Mouse (Mus musculus) heart, embryonic 12.5 days (tissue): ENCODE data around the gene Ppp2r2c. TPM values are rescaled to one million over a fixed set of nuclear protein-coding genes. Genes with fewer than 3 reads are reported as not detected.

Source experiments
- ATAC-seq: fragments of 200-750 bp; cut with Nextera tagmentation; 2 replicates; pipeline ENCODE4 v1.8.0; 2017; ENCODE audit warnings: moderate TSS enrichment, moderate library complexity; ENCODE audit not compliant: insufficient number of reproducible peaks, low FRiP score
- H3K27ac ChIP-seq: fragments of 300-500 bp; sonication (generic); 2 replicates; pipeline ENCODE4 v1.5.1; 2016; ENCODE audit warnings: mild to moderate bottlenecking, moderate library complexity; ENCODE audit not compliant: poor library complexity, severe bottlenecking
- H3K27me3 ChIP-seq: fragments of 300-500 bp; sonication (generic); replicated peaks from 2 replicates; pipeline ENCODE4 v1.6.1; 2016; ENCODE audit warnings: mild to moderate bottlenecking, moderate library complexity
- H3K36me3 ChIP-seq: fragments of 300-500 bp; sonication (generic); 2 replicates; pipeline ENCODE4 v1.6.1; 2016; ENCODE audit warnings: mild to moderate bottlenecking, moderate library complexity
- H3K4me1 ChIP-seq: fragments of 300-500 bp; sonication (generic); replicated peaks from 2 replicates; pipeline ENCODE4 v1.6.1; 2016; ENCODE audit warnings: mild to moderate bottlenecking
- H3K4me2 ChIP-seq: fragments of 300-500 bp; sonication (generic); 2 replicates; pipeline ENCODE4 v1.6.1; 2016; ENCODE audit warnings: mild to moderate bottlenecking, moderate library complexity
- H3K4me3 ChIP-seq: fragments of 300-500 bp; sonication (generic); 2 replicates; pipeline ENCODE4 v1.5.1; 2016; ENCODE audit warnings: mild to moderate bottlenecking
- H3K9ac ChIP-seq: fragments of 300-500 bp; sonication (generic); 2 replicates; pipeline ENCODE4 v1.6.1; 2016; ENCODE audit warnings: mild to moderate bottlenecking, moderate library complexity
- H3K9me3 ChIP-seq: fragments of 300-500 bp; sonication (generic); replicated peaks from 2 replicates; pipeline ENCODE4 v1.6.1; 2016; ENCODE audit warnings: mild to moderate bottlenecking, moderate library complexity
- WGBS: fragments of 180-500 bp; shearing (Covaris S2); methylation state at CpG from one replicate; pipeline ENCODE4 v1.1.7; 2016; 5-methylcytosine and 5-hydroxymethylcytosine counted together
- polyA plus RNA-seq: library from polyadenylated mRNA; unstranded; fragments of >200 nt; fragmentation: Nextera tagmentation; extraction: Ambion mirVana; gene quantifications from 2 replicates; pipeline ENCODE4 v1.2.1, GENCODE M21; 2016

The Ppp2r2c gene
- polyA plus RNA-seq, 1 experiment from 2014 or later: 0.14 TPM

DNA sequence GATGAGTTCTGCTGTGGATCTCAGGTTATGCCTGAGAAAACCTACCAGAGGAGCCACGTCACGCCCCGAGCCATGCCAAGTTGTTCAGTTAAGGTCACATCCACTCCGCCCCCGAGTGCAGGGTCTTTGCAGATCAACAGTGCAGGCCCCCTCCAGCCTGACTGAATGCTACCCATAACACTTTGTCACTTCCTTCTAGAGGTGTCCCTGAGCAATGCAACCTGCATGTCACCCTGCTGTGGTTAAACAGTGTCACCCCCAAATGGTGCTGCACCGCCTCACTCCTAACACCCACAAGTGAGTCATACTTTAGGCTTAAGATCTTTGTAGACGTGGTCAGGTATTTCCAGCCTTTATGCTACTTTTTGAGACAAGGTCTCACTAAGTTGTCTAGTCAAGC, 28.2 kb upstream of the Ppp2r2c start:
- WGBS: 69% methylated on average over 7 of the region's 7 CpGs
- no peak overlapping the region for H3K9ac ChIP-seq
- H3K27ac ChIP-seq: no peak overlapping the region
- H3K4me2 ChIP-seq: no peak overlapping the region
- H3K9me3 ChIP-seq: 0 out of 2 replicates have a peak, but pooled peaks cover 5% of the 10 kb centered on the region
- H3K27me3 ChIP-seq: peaks cover 11% of the 10 kb centered on the region; the same call in 1 of the 2 replicates
- H3K4me3 ChIP-seq: no peak overlapping the region
- H3K36me3 ChIP-seq: no peaks in the 10 kb centered on the region
- no peaks in the 10 kb centered on the region for H3K4me1 ChIP-seq
- ATAC-seq: no peak

DNA sequence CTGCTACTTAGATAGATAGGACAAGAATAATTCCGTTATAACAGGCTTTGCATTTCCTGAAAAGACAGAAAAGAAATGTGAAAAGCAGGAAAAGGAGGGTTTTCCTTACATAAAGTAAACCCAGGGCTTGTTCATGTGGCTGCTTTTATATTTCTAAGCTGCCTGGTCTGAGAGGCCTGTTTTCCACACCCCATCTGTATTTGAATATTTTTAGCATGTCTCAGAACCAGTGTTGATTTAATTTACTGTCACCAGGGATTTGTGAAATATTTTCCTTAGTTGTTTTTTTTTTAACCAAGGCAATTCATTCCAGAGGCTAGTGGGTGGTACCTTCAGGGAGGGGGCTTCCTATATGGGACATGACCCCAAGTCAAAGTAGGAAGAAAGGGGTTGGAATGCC, 26.6 kb upstream of the Ppp2r2c start:
- H3K36me3 ChIP-seq: no peaks in the 10 kb centered on the region
- WGBS: 41% methylated on average over 1 of the region's 1 CpGs
- 0 out of 2 replicates have a peak, but pooled peaks cover 7% of the 10 kb centered on the region for H3K27me3 ChIP-seq
- H3K4me3 ChIP-seq: no peak overlapping the region
- no peak for ATAC-seq
- no peak overlapping the region for H3K9ac ChIP-seq
- no peak overlapping the region for H3K4me2 ChIP-seq
- no peak overlapping the region for H3K27ac ChIP-seq
- H3K4me1 ChIP-seq: no peaks in the 10 kb centered on the region
- 0 out of 2 replicates have a peak, but pooled peaks cover 5% of the 10 kb centered on the region for H3K9me3 ChIP-seq

DNA sequence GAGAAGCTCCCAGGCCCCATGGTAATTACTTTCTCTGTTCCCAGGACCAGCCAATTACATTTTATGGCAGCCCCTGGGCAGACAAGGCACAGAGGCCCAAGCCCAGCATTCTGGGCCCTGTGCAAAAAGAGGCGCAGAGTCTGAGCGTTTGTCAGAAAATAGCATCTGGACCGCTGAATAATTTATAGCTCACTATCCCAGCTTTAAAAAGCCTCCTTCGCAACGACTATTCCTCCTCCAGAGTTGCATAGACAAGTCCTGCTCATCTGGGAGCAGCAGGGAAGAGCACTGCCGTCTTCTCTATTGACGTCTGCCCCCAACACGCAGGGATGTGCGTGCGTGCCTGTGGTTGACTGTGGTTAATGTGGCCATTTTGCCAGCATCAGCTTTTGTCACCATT, 23.8 kb upstream of the Ppp2r2c start:
- H3K27me3 ChIP-seq: no peaks in the 10 kb centered on the region
- H3K4me3 ChIP-seq: no peak overlapping the region
- H3K4me1 ChIP-seq: no peaks in the 10 kb centered on the region
- H3K27ac ChIP-seq: no peak overlapping the region
- H3K4me2 ChIP-seq: no peak overlapping the region
- no peaks in the 10 kb centered on the region for H3K36me3 ChIP-seq
- peaks cover 8% of the 10 kb centered on the region; the same call in 1 of the 2 replicates for H3K9me3 ChIP-seq
- H3K9ac ChIP-seq: no peak overlapping the region
- WGBS: 88% methylated on average over 10 of the region's 10 CpGs
- ATAC-seq: no peak

DNA sequence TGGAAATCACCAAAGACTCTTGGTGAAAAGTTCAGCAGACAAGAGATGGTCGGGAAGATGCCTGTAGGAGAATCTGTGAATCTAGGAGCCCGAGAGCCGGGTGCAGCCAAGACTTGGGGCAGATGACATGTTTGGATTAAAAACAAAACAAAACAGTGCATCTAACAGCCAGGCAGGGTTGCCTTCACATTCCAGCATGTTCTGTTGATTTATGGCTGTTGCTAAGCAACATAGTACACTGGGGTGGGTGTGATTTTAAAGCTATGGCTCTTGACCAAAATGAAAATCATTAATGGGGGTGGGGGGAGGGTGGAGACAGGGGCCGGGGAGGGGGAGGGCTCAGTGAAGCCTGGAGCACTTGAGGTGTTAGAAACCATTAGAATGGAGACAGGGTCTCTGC, 16.7 kb upstream of the Ppp2r2c start:
- no peaks in the 10 kb centered on the region for H3K36me3 ChIP-seq

DNA sequence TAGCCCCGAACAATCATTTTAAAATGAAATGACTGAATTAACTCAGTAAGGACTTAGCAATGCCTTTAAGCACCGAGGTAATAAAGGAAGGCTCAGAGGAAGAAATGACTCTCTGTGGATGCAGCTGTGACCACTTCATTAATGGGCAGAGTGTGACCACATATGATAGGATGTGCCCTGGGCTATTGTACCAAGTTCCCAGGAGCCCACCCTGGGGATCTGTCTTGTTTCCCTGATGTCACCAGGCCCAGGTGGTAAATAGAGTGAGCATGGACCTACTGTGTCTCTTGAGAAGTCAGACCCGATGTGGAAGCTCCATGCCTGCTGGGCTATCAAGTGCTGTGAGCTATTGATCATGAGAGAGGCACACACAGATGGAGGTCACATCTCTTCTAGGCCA, 13.1 kb upstream of the Ppp2r2c start:
- Histone ChIP-seq H3K4me1 (no peaks in the 10 kb centered on the region), H3K4me3 (no peak overlapping the region), H3K36me3 (no peaks in the 10 kb centered on the region), H3K27me3 (peaks cover 26% of the 10 kb centered on the region; the same call in 1 of the 2 replicates), H3K4me2 (no peak overlapping the region), H3K9me3 (no peaks in the 10 kb centered on the region), H3K9ac (no peak overlapping the region), H3K27ac (no peak overlapping the region)
- WGBS: 82% methylated on average over 3 of the region's 3 CpGs
- no peak for ATAC-seq

More for the DNA sequence above, 16.7 kb upstream of the Ppp2r2c start:
- H3K9ac ChIP-seq: no peak overlapping the region
- H3K4me2 ChIP-seq: no peak overlapping the region
- H3K27me3 ChIP-seq: peaks cover 13% of the 10 kb centered on the region; the same call in 1 of the 2 replicates
- no peak for ATAC-seq
- no peak overlapping the region for H3K4me3 ChIP-seq
- H3K4me1 ChIP-seq: no peaks in the 10 kb centered on the region
- 70% methylated on average over 4 of the region's 4 CpGs for WGBS
- no peak overlapping the region for H3K27ac ChIP-seq
- H3K9me3 ChIP-seq: peaks cover 3% of the 10 kb centered on the region; the same call in 1 of the 2 replicates

DNA sequence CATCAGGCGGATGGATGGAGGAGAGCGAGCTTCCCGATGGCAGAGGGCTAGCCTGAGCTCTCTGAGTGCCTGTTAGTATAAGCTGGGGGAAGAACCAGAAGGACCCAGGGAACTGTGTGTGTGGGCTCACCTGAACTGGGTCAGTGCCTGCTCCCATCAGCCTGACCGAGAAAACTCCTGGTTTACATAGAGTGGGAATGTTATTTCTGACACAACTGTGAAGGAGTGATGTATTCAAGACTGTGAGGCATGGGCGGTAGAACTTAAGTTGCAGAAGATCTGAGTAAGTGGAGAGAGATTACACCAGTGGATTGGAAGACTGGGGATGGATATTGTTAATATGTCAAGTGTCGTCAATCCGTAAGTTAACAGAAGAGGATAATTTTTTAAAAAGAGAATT, 11.8 kb upstream of the Ppp2r2c start:
- WGBS: 85% methylated on average over 7 of the region's 7 CpGs
- H3K4me3 ChIP-seq: no peak overlapping the region
- no peak for ATAC-seq
- no peaks in the 10 kb centered on the region for H3K4me1 ChIP-seq
- H3K27ac ChIP-seq: no peak overlapping the region
- 0 out of 2 replicates have a peak, but pooled peaks cover 3% of the 10 kb centered on the region for H3K9me3 ChIP-seq
- H3K9ac ChIP-seq: no peak overlapping the region
- H3K27me3 ChIP-seq: peaks cover 23% of the 10 kb centered on the region; the same call in 1 of the 2 replicates
- H3K36me3 ChIP-seq: no peaks in the 10 kb centered on the region
- no peak overlapping the region for H3K4me2 ChIP-seq

DNA sequence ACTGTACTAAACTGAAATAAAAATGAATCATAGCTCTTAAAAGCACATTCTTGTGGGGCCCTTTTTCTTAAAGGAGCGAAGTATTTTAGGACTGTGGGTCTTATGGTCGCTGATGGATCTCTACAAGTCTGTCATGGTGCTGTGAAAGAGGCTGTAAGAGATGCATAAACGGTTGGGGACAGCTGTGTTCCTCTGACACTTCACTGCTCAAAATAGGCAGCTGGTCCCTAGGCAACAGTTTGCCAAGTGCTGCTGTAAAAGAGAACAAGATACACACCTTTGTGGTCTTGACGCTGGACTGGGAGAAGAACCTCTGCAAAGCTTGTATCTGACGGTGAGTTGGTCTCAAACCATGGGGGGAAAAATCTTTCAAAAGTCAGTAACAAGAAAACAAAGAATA, 10.8 kb upstream of the Ppp2r2c start:
- Histone ChIP-seq H3K36me3 (no peaks in the 10 kb centered on the region), H3K4me3 (no peak overlapping the region), H3K9ac (no peak overlapping the region), H3K9me3 (0 out of 2 replicates have a peak, but pooled peaks cover 3% of the 10 kb centered on the region), H3K27ac (no peak overlapping the region), H3K4me2 (no peak overlapping the region), H3K4me1 (no peaks in the 10 kb centered on the region), H3K27me3 (peaks cover 25% of the 10 kb centered on the region)
- 76% methylated on average over 5 of the region's 5 CpGs for WGBS
- no peak for ATAC-seq

DNA sequence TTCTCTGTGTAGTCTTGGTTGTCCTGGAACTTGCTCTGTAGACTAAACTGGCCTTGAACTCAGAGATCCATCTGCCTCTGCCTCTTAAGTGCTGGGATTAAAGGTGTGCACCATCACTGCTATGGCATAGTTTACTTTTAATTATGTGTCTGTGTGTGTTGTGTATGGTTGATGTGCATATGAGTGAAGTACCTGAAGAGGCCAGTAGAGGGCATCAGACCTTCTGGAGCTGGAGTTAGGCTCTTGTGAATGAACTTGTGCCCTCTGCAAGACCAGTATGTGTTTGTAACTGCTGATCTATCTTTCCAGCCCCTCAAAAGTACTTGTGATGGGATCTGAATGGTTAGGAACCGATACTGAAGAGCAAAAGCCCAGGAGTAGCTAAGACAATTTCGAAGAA, 7.2 kb upstream of the Ppp2r2c start:
- Histone ChIP-seq H3K27me3 (peaks cover 53% of the 10 kb centered on the region), H3K4me1 (no peaks in the 10 kb centered on the region), H3K36me3 (no peaks in the 10 kb centered on the region), H3K27ac (no peak overlapping the region), H3K4me3 (no peak overlapping the region), H3K4me2 (no peak overlapping the region), H3K9me3 (0 out of 2 replicates have a peak, but pooled peaks cover 3% of the 10 kb centered on the region), H3K9ac (no peak overlapping the region)
- no peak for ATAC-seq
- WGBS: 86% methylated on average over 2 of the region's 2 CpGs

DNA sequence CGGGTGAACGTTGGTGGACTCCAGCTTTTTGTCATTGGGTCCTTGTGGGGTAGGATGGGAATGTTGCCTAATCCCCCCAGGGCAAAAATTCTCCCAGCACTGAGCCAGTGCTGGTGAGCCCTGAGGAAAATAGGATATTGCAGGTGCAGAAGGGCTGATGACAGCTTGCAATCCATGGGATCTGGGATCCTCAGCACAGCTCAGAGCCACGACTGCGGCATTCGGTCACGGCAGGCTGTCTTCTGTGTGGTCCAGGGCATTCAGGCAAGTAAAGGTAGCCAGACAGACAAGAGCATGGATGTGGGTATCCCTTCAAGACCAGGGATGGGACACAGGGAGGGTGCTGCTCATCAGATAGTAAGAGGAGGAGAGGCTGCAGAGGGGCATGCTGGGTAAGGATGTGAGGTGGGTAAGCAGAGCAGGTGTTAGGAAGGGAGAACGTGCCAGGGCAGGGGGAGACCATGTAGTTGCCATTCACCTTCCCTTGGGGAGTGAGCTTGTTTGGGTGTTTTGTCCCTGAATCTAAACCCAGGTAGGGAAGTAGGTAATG, 1.5 kb upstream of the Ppp2r2c start:
- Histone ChIP-seq H3K4me1 (peaks cover 21% of the 10 kb centered on the region), H3K27ac (no peak overlapping the region), H3K4me2 (no peak overlapping the region), H3K4me3 (no peak overlapping the region), H3K36me3 (no peaks in the 10 kb centered on the region), H3K9me3 (peaks cover 7% of the 10 kb centered on the region), H3K9ac (no peak overlapping the region), H3K27me3 (peaks cover 97% of the 10 kb centered on the region)
- ATAC-seq: no peak
- 59% methylated on average over 7 of the region's 7 CpGs for WGBS

DNA sequence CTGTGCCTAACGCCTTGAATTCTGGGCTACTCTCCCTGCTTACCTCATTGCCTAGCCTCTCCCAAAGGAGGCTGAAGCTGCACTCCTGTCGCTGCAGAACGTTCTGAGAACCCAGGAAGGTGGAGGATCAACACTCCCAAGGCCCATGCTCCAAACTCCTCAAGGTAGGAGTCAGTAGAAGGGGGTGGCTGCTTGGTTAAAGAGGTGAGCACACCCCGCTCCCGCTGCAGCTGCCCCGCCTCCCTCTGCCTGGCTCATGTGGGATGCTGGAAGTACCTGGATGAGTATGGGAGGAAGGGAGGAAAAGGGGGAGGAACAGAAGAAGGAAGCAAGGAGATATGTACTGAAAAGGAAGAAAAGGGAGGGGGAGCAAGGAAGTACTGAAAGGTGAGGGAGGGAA, 752 bp upstream of the Ppp2r2c start:
- Histone ChIP-seq H3K27ac (no peak overlapping the region), H3K4me2 (no peak overlapping the region), H3K36me3 (no peaks in the 10 kb centered on the region), H3K9ac (no peak overlapping the region), H3K27me3 (peaks cover 99% of the 10 kb centered on the region), H3K4me1 (peaks cover 21% of the 10 kb centered on the region), H3K4me3 (no peak overlapping the region), H3K9me3 (peaks cover 8% of the 10 kb centered on the region)
- ATAC-seq: no peak
- WGBS: 5% methylated on average over 6 of the region's 6 CpGs

DNA sequence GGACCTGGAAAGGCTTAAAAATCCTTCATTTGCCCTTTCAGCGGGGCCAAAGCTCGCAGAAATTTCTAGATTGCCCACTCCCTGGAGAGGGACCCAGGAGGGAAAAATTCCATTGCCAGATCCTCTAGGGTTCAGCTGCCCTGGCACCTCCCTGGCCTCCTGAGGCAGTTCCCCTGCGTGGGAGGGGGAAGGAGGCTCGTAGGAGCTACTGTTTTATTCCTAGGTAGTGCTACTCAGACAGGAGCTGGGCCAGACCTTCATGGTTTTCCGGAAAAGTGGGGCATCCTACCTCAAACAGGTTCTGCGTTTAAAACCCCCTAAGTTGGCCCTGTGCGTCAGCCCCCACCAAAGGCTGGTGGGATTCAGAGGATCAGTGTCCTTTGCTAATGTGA, 869 bp downstream of the Ppp2r2c start:
- H3K27ac ChIP-seq: no peak overlapping the region
- no peak for ATAC-seq
- H3K27me3 ChIP-seq: peaks cover 99% of the 10 kb centered on the region
- H3K9me3 ChIP-seq: peaks cover 8% of the 10 kb centered on the region
- H3K4me3 ChIP-seq: peak overlapping the region; percentile 56
- H3K36me3 ChIP-seq: no peaks in the 10 kb centered on the region
- peaks cover 21% of the 10 kb centered on the region for H3K4me1 ChIP-seq
- peak overlapping the region; percentile 85 for H3K4me2 ChIP-seq
- no peak overlapping the region for H3K9ac ChIP-seq
- WGBS: 3% methylated on average over 7 of the region's 7 CpGs
